Mouse (Mus musculus): ENCODE results near the gene Acd.
A peak's percentile ranks its signal among the peaks of the same experiment; 100 is the strongest.

Gene Acd

DNA sequence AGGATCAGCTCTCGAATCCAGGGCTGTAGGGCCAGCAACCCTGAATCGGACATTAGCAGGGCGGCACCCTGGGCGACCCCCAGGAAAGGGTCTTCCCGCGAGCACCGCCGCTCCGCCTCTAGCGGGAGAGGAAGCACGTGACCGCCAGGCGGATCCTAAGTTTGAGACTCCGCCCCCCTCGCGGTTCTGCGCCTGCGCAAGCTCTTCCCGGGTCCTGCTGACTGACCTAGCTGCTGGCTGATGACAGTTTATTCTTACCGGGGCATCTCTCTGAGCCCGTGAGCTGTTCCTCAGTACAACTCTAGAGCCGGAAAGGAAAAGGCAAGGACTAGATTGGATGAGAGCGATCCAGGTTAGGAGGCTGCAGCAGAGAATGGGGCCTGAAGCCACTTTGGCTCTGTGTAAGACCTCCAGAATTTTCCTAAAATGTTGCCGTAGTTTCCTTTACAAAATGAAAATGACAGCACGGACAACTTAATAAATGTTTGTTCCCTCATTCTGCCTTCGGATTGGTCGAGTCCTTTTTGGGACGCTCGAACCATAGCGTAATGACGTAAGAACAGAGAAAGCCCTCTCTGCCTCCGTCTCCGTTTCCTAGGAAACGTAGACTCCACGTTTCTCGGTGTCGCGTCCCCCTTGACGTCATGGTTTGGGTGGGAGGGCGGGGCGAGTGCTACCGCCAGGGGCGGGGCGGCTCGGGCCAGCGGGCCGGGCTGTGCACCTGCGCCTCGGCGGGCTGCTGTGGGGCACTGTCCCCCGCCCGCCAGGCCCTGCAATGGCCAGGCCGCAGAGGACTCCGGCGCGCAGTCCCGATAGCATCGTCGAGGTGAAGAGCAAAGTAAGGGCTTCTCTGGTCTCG lies at the start of gene Acd, which contains the start of gene Pard6a:
Gene Acd (minus strand): TSS at position 137 of the 859 bp plus-strand sequence.
Gene Pard6a (plus strand): TSS at position 183 of the 859 bp plus-strand sequence.
- peak; percentile 97 for DNase-seq (ENCODE audit: low read depth)

GRCm38 (mm10) chr8:105750606-105751005 lies 49.7 kb upstream of the Acd start:
- no peak for DNase-seq (ENCODE audit: low read depth)

GRCm38 (mm10) chr8:105743301-105743700 lies 42.4 kb upstream of the Acd start:
- no peak for DNase-seq (ENCODE audit: low read depth)

DNA sequence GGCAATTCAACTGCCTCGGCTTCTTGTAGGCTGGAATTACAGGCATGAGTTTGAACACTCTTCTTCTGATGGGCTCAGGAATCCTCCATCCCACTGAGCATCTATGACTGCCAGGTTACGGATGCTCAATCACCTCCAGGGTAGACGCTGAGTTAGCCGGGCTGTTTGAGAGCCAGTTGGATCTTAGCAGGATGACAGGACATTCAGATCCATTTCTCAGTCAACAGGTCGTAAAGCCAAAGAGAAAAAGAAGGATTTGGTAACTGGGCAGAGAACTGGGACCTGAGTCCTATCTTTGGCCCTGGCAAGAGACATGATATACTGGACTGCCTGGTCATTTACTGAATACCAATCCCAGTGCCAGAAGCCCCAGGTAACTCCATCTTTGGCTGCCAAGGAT lies 38.3 kb upstream of the Acd start:
- DNase-seq (ENCODE audit: low read depth) = no peak

DNA sequence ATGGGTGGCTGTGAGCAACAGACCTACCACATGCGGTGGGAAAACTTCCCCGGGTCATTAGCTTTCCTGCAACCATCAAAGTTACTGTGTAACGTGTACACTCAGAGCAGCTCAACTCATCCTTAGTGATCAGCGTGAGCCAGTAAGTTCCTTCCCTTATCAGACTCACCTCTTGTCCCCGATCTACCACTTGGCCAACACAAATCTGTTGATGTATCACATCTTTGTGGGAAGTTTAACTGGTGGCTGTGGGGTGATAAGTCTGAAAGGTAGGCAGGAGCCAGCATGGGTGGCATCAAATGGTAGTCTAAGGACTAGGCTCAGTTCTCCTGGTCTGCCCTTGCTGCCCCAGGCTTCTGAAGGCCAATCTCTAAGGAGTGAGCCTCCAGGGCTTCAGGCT lies 31.3 kb upstream of the Acd start:
- DNase-seq (ENCODE audit: low read depth) = no peak

GRCm38 (mm10) chr8:105727397-105728124 lies 26.7 kb upstream of the Acd start:
- peak; percentile 66 for DNase-seq (ENCODE audit: low read depth)

GRCm38 (mm10) chr8:105725726-105726125 lies 24.8 kb upstream of the Acd start:
- no peak for DNase-seq (ENCODE audit: low read depth)

- no peak for DNase-seq (ENCODE audit: low read depth)
Observed at GRCm38 (mm10) chr8:105722861-105723260, 22.0 kb upstream of the Acd start.

- DNase-seq (ENCODE audit: low read depth) = no peak
Observed at GRCm38 (mm10) chr8:105719637-105720036, 18.7 kb upstream of the Acd start.

- no peak for DNase-seq (ENCODE audit: low read depth)
Observed at GRCm38 (mm10) chr8:105716302-105716945, 15.5 kb upstream of the Acd start.

DNA sequence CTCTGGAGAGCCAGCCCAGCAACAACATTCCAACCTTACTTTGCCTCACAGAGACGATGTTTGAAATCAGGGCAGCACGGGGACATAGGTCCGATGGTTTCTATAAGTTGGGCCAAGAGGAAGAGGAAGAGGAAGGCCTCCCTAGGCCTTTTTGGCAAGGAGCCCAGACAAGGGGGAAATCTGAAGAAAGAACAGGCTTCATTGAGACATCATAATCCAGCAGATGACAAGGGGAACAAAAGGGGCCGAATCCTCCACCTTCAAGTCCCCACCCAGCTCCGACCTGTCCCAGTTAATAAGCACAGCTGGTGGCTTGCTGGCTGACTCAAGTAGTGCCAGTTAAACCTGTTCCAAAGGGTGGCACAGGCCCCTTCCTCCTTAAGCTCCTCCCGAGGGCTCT lies 14.1 kb upstream of the Acd start:
- DNase-seq (ENCODE audit: low read depth) = no peak

DNA sequence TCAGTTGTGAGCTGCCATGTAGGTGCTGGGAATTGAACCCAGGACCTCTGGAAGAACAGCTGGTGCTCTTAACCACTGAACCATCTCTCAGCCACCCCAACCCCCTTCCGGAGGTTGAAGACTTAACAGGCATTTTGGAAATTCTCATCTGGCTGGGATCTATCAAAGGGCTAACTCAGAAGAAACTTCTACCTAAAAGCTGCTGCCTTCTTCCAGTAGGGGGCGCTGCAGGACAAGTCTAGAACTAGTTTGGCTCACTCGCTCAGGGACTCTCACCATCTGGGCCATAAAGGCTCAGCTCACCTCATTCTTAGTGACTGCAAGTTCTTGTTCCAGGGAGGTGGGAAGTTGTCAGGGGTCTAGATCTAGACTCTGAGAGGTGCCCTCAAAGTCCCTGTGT lies 13.2 kb upstream of the Acd start:
- DNase-seq (ENCODE audit: low read depth) = peak; percentile 94

GRCm38 (mm10) chr8:105712286-105712685 lies 11.4 kb upstream of the Acd start:
- no peak for DNase-seq (ENCODE audit: low read depth)

DNA sequence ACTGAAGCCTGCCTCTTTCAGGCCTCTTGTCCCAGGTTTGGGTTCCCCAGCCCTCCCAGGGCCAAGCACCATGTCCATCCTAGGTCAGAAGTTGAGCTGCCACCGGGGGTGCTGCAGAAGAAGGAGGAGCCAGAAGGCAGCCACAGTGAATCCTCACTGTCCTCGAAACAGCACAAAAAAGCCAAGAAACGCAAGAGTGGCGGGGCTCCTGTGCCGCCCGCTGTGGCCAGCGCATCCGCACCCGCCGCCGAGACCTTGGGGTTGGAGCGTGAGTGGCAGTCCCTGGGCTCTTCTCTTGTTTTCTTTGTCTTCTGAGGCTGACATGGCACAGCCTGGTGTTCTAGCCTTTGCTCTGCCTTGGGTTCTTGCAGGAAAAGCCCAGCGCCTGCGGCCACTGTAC lies 8.4 kb upstream of the Acd start:
- no peak for DNase-seq (ENCODE audit: low read depth)

DNA sequence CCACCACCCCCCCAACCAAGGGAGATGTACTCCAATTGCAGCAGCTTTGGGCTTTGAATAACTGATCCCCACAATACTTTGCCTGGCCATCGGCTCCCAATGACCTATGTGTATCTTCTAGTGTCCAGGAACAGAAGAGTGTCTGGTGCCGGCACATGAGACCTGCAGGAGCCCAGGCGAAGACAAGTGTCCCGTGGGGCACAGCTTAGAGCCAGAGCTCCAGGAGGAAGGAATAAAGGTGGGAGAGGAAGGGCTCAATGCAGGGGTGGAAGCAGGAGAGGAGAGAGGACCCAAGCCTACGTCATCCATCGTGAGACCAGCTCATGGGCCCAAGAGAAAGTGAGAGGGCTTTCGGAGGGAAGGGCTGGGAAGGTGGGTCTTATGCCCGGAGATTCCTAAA lies 7.8 kb upstream of the Acd start:
- no peak for DNase-seq (ENCODE audit: low read depth)

GRCm38 (mm10) chr8:105707498-105708403 lies 6.8 kb upstream of the Acd start, which contains the start of the genes 4933405L10Rik and Enkd1:
4933405L10Rik (plus strand) TSS chr8:105707655.
Enkd1 (minus strand) TSS chr8:105708210.
- peak; percentile 88 for DNase-seq (ENCODE audit: low read depth)

DNA sequence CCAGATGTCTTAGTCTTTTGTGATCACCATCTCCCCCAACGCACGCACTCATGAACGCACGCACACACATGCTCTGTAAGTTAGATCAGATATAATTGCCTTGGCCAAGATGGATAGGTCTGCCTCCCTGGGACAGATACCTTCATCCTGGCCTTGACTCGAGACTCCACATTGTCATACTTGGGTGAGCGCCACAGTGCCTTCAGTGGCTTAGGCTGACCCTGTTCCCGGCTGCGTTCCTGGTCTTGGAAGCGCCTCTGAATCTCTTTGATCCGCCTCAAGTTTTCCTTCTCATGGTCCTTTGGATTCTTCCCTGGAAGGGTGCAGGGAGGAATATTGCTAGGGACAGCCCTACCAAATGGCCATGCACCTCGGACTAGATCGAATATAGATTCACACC lies 5.5 kb upstream of the Acd start:
- no peak for DNase-seq (ENCODE audit: low read depth)

- DNase-seq (ENCODE audit: low read depth) = no peak
Observed at GRCm38 (mm10) chr8:105704955-105705354, 4.1 kb upstream of the Acd start.

GRCm38 (mm10) chr8:105704146-105704812 lies 3.4 kb upstream of the Acd start:
- no peak for DNase-seq (ENCODE audit: low read depth)

- DNase-seq (ENCODE audit: low read depth) = no peak
Observed at GRCm38 (mm10) chr8:105702731-105703415, 2.0 kb upstream of the Acd start.

Measured in naive thymus-derived CD4-positive, alpha-beta T cell, adult 2 months (primary cell).